8 mouse cellular contexts compared by ENCODE assay signal in the genomic region with DNA sequence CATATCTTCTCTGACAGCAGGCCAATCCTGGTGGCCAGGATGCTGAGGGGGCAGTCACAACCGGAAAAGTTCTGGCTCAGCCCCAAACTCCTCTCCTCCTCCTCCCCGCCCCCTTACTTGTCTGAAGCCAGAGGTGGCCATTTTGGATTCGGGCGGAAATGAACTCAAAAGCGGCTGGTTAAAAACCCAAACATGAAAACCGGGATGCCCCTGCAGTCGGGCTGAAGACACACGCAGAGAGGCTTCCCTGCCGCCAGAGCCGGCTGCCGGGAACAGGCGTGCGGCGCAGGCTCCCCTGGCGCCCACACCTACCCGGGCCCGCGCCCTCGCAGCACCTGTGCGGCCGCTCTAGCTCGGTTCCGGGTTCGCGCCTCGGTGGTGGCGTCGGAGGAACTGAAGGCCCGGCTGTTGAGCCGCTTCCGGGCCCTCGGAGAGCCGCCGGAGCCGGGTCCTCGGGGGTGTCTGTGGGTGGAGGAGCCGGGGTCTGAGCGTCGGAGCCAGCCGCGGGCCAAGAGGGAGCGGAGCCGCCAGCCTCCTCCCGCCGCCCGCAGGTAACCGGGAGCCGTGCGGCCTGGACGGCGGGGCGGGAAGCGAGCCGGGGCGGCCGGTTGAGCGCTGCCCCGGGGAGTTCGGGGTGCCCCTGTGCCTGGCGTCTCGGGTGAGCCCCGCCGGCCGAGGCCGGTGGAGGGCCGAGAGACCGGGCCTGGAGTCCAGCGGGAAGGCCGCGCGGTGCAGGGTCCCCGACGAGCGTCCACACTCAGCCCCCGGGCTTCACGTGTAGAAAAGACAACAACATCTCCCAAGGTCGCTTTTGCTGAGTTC. TPM values are rescaled to one million over a fixed set of nuclear protein-coding genes. Genes with fewer than 3 reads are reported as not detected.
A peak's percentile ranks its signal among the peaks of the same experiment; 100 is the strongest.
DNase-seq lines count a peak whose midpoint lies in the region; ATAC-seq lines count a peak whose summit lies in the region.

No protein-coding gene starts in this region.

- no peaks in the 10 kb centered on the region for H3K4me1 ChIP-seq in hindbrain, embryonic 11.5 days (replicated peaks; ENCODE audit: control insufficient read depth, insufficient read depth, low read length)

- no peaks in the 10 kb centered on the region for H3K9me3 ChIP-seq in hindbrain, embryonic 11.5 days (ENCODE audit: control insufficient read depth, low read length)

- no peaks in the 10 kb centered on the region for H3K36me3 ChIP-seq in hindbrain, embryonic 11.5 days (ENCODE audit: control insufficient read depth, insufficient read depth, low read length)

- DNase-seq in Muller cell, postnatal 12 days (ENCODE audit: inconsistent ontology term): peak; percentile 91
- peak; percentile 91 for DNase-seq in cerebellum, adult 9-11 months
- DNase-seq in frontal cortex, adult 2 months (ENCODE audit: extremely low spot score in 1 of 2, low spot score in 1 of 2): peak; percentile 83 to 90
- DNase-seq in hindbrain, embryonic 11.5 days (ENCODE audit: low spot score): peak; percentile 95
- peak; percentile 91 for DNase-seq in layer of hippocampus, postnatal 10 days (ENCODE audit: low spot score in 2 of 2)
- DNase-seq in lung, postnatal 10 days: peak; percentile 94
- DNase-seq in ovary, postnatal 36 days (ENCODE audit: low spot score): peak; percentile 87
- DNase-seq in thymus, postnatal 25 days: peak; percentile 89

- peak; percentile 96 for ATAC-seq in hindbrain, embryonic 11.5 days (ENCODE audit: low FRiP score)

- no peaks in the 10 kb centered on the region for H3K27me3 ChIP-seq in hindbrain, embryonic 11.5 days (ENCODE audit: control insufficient read depth, insufficient read depth, low read length)

- peak overlapping the region; percentile 55 for H3K4me2 ChIP-seq in hindbrain, embryonic 11.5 days (replicated peaks; ENCODE audit: low read depth, low read length)

- peak overlapping the region; percentile 84 for H3K9ac ChIP-seq in hindbrain, embryonic 11.5 days (ENCODE audit: low read depth, low read length)

- H3K4me3 ChIP-seq in hindbrain, embryonic 11.5 days (ENCODE audit: low read depth, low read length): peak overlapping the region; percentile 70

- peak overlapping the region; percentile 79 for H3K27ac ChIP-seq in hindbrain, embryonic 11.5 days (ENCODE audit: low read depth, low read length)

- WGBS in hindbrain, embryonic 11.5 days: under 1% methylated on average over 53 of the region's 77 CpGs

RNA-seq across cellular contexts. Expression of gene Scyl3, which starts 0.9 kb away (rescaled TPM):
- polyA plus RNA-seq in frontal cortex, adult 2 months (2012; rRNA removed): 18.7 and 24.0 TPM in 2 replicates
- polyA plus RNA-seq in hindbrain, embryonic 11.5 days (2014; fragmentation: Nextera tagmentation; extraction: Ambion mirVana): 21.8 TPM in 2 replicates
- 10 to 100 TPM; 21.6 to 22.8 TPM for total RNA-seq in layer of hippocampus, postnatal 10 days (2021)

Comparison
In these comparisons a context has a peak if more than half of its experiments do, and no peak if none do; other contexts are left out.
1. Peak in every context shown above with its lines: DNase-seq, ATAC-seq, H3K4me3 ChIP-seq and H3K27ac ChIP-seq.